Mouse (Mus musculus) CH12.LX (cell line): ENCODE data around the gene Sbsn.
"Not testable (repeated sequence)": the region's sequence is repeated elsewhere in the genome, so short reads cannot be mapped to it uniquely, and the experiment has no call there.

Source experiments
- BHLHE40 ChIP-seq: IDR thresholded peaks from 2 replicates; pipeline ENCODE4 v1.6.1; 2011; ENCODE audit warnings: mild to moderate bottlenecking, low read depth, low read length, improper control_type of control experiment
- CTCF ChIP-seq, 2 experiments: IDR thresholded peaks in 1 of 2; conservative IDR thresholded peaks in 1 of 2; 2 replicates each; pipeline ENCODE4 v1.5.1; 2011 to 2012; ENCODE audit warnings: low read depth in 2 of 2, low read length in 2 of 2, improper control_type of control experiment in 1 of 2, inconsistent platforms in 1 of 2, mild to moderate bottlenecking in 1 of 2, moderate library complexity in 1 of 2
- JUND ChIP-seq: conservative IDR thresholded peaks from 2 replicates; pipeline ENCODE4 v1.6.1; 2011; ENCODE audit warnings: low read depth, low read length, improper control_type of control experiment
- MAFK ChIP-seq: IDR thresholded peaks from 2 replicates; pipeline ENCODE4 v1.6.1; 2011; ENCODE audit warnings: low read length, improper control_type of control experiment; ENCODE audit not compliant: insufficient replicate concordance
- MAX ChIP-seq: IDR thresholded peaks from 2 replicates; pipeline ENCODE4 v1.6.1; 2011; ENCODE audit warnings: low read length, improper control_type of control experiment
- MYC ChIP-seq: IDR thresholded peaks from 2 replicates; pipeline ENCODE4 v1.6.1; 2011; ENCODE audit warnings: low read depth, mild to moderate bottlenecking, improper control_type of control experiment, low read length
- POLR2A ChIP-seq: IDR thresholded peaks from 2 replicates; pipeline ENCODE4 v1.6.1; 2011; ENCODE audit warnings: low read depth, mild to moderate bottlenecking, improper control_type of control experiment, low read length
- USF1 ChIP-seq: IDR thresholded peaks from 2 replicates; pipeline ENCODE4 v1.6.1; 2014; ENCODE audit warnings: low read depth, mild to moderate bottlenecking, inconsistent platforms, low read length, improper control_type of control experiment
- ZNF384 ChIP-seq: IDR thresholded peaks from 2 replicates; pipeline ENCODE4 v1.6.1; 2012; ENCODE audit warnings: low read depth, low read length, improper control_type of control experiment, inconsistent platforms

DNA sequence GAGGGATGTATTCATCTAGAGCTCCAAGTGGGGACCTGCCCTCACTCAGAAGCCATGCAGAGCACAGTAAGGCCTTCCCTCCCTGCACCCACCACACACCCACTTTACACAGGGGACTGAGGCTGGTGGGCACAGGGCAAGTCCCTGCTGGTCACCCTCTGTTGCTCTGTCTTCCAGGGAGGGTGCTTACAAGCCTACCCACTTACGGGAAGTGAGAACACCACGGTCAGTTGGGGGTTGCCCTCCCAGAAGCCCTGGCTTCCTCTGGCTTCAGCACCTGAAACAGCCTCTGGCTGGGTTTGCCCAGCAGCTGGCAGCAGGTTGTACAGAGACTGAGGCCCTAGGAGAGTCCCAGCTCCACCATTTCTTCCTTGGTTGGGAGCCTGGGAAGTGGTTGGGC is 8.7 kb upstream of the Sbsn start:
- TF ChIP-seq POLR2A; CTCF (conservative IDR thresholded peaks at IDR 0.05 in 1 of 2, IDR thresholded peaks at IDR 0.05 in 1 of 2; ENCODE audit: low read depth in 2 of 2, low read length in 2 of 2); MAX; USF1; JUND; MAFK; MYC; ZNF384: not testable (repeated sequence)
- peak; percentile 32; the same call in 1 of the 2 replicates for TF ChIP-seq BHLHE40
